Mouse (Mus musculus): ENCODE data around the gene Tmem183a.

DNA sequence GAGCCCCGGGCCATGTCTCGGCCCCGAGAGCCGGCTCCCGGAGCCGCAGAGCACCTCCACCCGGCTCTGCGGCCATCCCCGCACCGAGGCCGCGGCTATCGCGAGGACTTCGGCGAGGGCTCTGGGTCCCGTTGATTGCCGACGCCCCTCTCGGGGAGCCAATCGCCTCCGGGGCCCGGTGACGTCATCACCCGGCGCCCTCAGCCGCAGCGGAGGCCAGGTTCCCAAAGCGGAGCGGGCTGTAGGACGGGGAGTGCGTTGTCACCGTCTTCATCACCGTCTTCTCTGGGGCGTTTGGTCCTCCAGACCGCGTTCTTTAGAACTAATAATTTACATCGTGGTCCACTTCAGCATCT lies at the start of gene Tmem183a:
- no peak for TF ChIP-seq CTCF (IDR thresholded peaks at IDR 0.05; ENCODE audit: insufficient read depth, low read length)
- TF ChIP-seq POLR2A (IDR thresholded peaks at IDR 0.05; ENCODE audit: borderline replicate concordance, extremely low read depth, low read depth, low read length): peak; percentile 99
